Mouse (Mus musculus): Measurements from ENCODE around the gene Cep97. TPM values are rescaled to one million over a fixed set of nuclear protein-coding genes. Genes with fewer than 3 reads are reported as not detected.

Gene Cep97
- polyA plus RNA-seq, 1 experiment from 2014 or later: 14.9 TPM

GRCm38 (mm10) chr16:55933681-55934343 lies 843 bp downstream of the Cep97 start:
- 1% methylated on average over 32 of the region's 32 CpGs for WGBS
- peak overlapping the region; percentile 31; the same call in 1 of the 2 replicates for H3K27ac ChIP-seq (replicated peaks; ENCODE audit: low read depth, low read length)
- no peaks in the 10 kb centered on the region for H3K9me3 ChIP-seq (replicated peaks; ENCODE audit: control insufficient read depth, low read length)
- H3K36me3 ChIP-seq (replicated peaks; ENCODE audit: control insufficient read depth, insufficient read depth, low read depth, low read length): no peaks in the 10 kb centered on the region
- H3K9ac ChIP-seq (replicated peaks; ENCODE audit: low read length): peak overlapping the region; percentile 76
- peak overlapping the region; percentile 68 for H3K4me2 ChIP-seq (ENCODE audit: low read depth, low read length)
- H3K4me1 ChIP-seq (ENCODE audit: control insufficient read depth, insufficient read depth, low read length): no peaks in the 10 kb centered on the region
- no peaks in the 10 kb centered on the region for H3K27me3 ChIP-seq (ENCODE audit: control insufficient read depth, insufficient read depth, low read length)
- peak overlapping the region; percentile 49 for H3K4me3 ChIP-seq (ENCODE audit: low read depth, low read length)
- DNase-seq (ENCODE audit: low spot score) (peak; percentile 60), ATAC-seq (replicated peaks; ENCODE audit: insufficient number of reproducible peaks, low FRiP score, low TSS enrichment, low read depth) (peak; percentile 54)

GRCm38 (mm10) chr16:55924010-55924409 lies 10.6 kb downstream of the Cep97 start:
- WGBS: 88% methylated on average over 4 of the region's 4 CpGs
- no peak overlapping the region for H3K4me3 ChIP-seq (ENCODE audit: low read depth, low read length)
- no peaks in the 10 kb centered on the region; the same call in none of the 2 replicates for H3K36me3 ChIP-seq (replicated peaks; ENCODE audit: control insufficient read depth, insufficient read depth, low read depth, low read length)
- no peak overlapping the region for H3K4me2 ChIP-seq (ENCODE audit: low read depth, low read length)
- no peak overlapping the region for H3K27ac ChIP-seq (replicated peaks; ENCODE audit: low read depth, low read length)
- no peak for ATAC-seq (replicated peaks; ENCODE audit: insufficient number of reproducible peaks, low FRiP score, low TSS enrichment, low read depth)
- no peaks in the 10 kb centered on the region for H3K9me3 ChIP-seq (replicated peaks; ENCODE audit: control insufficient read depth, low read length)
- no peaks in the 10 kb centered on the region for H3K27me3 ChIP-seq (ENCODE audit: control insufficient read depth, insufficient read depth, low read length)
- no peaks in the 10 kb centered on the region for H3K4me1 ChIP-seq (ENCODE audit: control insufficient read depth, insufficient read depth, low read length)
- no peak overlapping the region for H3K9ac ChIP-seq (replicated peaks; ENCODE audit: low read length)
- no peak for DNase-seq (ENCODE audit: low spot score)

- H3K4me3 ChIP-seq (ENCODE audit: low read depth, low read length): no peak overlapping the region
- no peak overlapping the region for H3K4me2 ChIP-seq (ENCODE audit: low read depth, low read length)
- no peaks in the 10 kb centered on the region for H3K4me1 ChIP-seq (ENCODE audit: control insufficient read depth, insufficient read depth, low read length)
- H3K9me3 ChIP-seq (replicated peaks; ENCODE audit: control insufficient read depth, low read length): no peaks in the 10 kb centered on the region
- DNase-seq (ENCODE audit: low spot score) (no peak), ATAC-seq (replicated peaks; ENCODE audit: insufficient number of reproducible peaks, low FRiP score, low TSS enrichment, low read depth) (no peak)
- no peak overlapping the region for H3K27ac ChIP-seq (replicated peaks; ENCODE audit: low read depth, low read length)
- H3K27me3 ChIP-seq (ENCODE audit: control insufficient read depth, insufficient read depth, low read length): no peaks in the 10 kb centered on the region
- WGBS: 88% methylated on average over 10 of the region's 10 CpGs
- no peaks in the 10 kb centered on the region; the same call in none of the 2 replicates for H3K36me3 ChIP-seq (replicated peaks; ENCODE audit: control insufficient read depth, insufficient read depth, low read depth, low read length)
- H3K9ac ChIP-seq (replicated peaks; ENCODE audit: low read length): no peak overlapping the region
Observed at GRCm38 (mm10) chr16:55922079-55922478, 12.6 kb downstream of the Cep97 start.

- Histone ChIP-seq H3K27ac (replicated peaks; ENCODE audit: low read depth, low read length) (no peak overlapping the region), H3K9ac (replicated peaks; ENCODE audit: low read length) (no peak overlapping the region), H3K27me3 (ENCODE audit: control insufficient read depth, insufficient read depth, low read length) (no peaks in the 10 kb centered on the region), H3K4me2 (ENCODE audit: low read depth, low read length) (no peak overlapping the region), H3K4me3 (ENCODE audit: low read depth, low read length) (no peak overlapping the region), H3K4me1 (ENCODE audit: control insufficient read depth, insufficient read depth, low read length) (no peaks in the 10 kb centered on the region), H3K36me3 (replicated peaks; ENCODE audit: control insufficient read depth, insufficient read depth, low read depth, low read length) (no peaks in the 10 kb centered on the region; the same call in 1 of the 2 replicates), H3K9me3 (replicated peaks; ENCODE audit: control insufficient read depth, low read length) (no peaks in the 10 kb centered on the region)
- 96% methylated on average over 7 of the region's 7 CpGs for WGBS
- DNase-seq (ENCODE audit: low spot score) (no peak), ATAC-seq (replicated peaks; ENCODE audit: insufficient number of reproducible peaks, low FRiP score, low TSS enrichment, low read depth) (no peak)
Observed at GRCm38 (mm10) chr16:55914716-55915115, 19.9 kb downstream of the Cep97 start.

- ATAC-seq (replicated peaks; ENCODE audit: insufficient number of reproducible peaks, low FRiP score, low TSS enrichment, low read depth) (0 out of 2 replicates have a peak, but pooled peaks have one; percentile 62), DNase-seq (ENCODE audit: low spot score) (no peak)
Observed at GRCm38 (mm10) chr16:55910208-55910793, 24.4 kb downstream of the Cep97 start.

GRCm38 (mm10) chr16:55906928-55907679 lies 27.6 kb downstream of the Cep97 start:
- Histone ChIP-seq H3K4me3 (ENCODE audit: low read depth, low read length) (no peak overlapping the region), H3K36me3 (replicated peaks; ENCODE audit: control insufficient read depth, insufficient read depth, low read depth, low read length) (peaks cover 3% of the 10 kb centered on the region), H3K9ac (replicated peaks; ENCODE audit: low read length) (no peak overlapping the region), H3K27ac (replicated peaks; ENCODE audit: low read depth, low read length) (no peak overlapping the region), H3K27me3 (ENCODE audit: control insufficient read depth, insufficient read depth, low read length) (no peaks in the 10 kb centered on the region), H3K9me3 (replicated peaks; ENCODE audit: control insufficient read depth, low read length) (no peaks in the 10 kb centered on the region), H3K4me2 (ENCODE audit: low read depth, low read length) (no peak overlapping the region), H3K4me1 (ENCODE audit: control insufficient read depth, insufficient read depth, low read length) (no peaks in the 10 kb centered on the region)
- no peak for DNase-seq (ENCODE audit: low spot score)
- ATAC-seq (replicated peaks; ENCODE audit: insufficient number of reproducible peaks, low FRiP score, low TSS enrichment, low read depth): no peak
- 90% methylated on average over 5 of the region's 5 CpGs for WGBS

More at GRCm38 (mm10) chr16:55910208-55910793, 24.4 kb downstream of the Cep97 start:
- Histone ChIP-seq H3K36me3 (replicated peaks; ENCODE audit: control insufficient read depth, insufficient read depth, low read depth, low read length) (peaks cover 3% of the 10 kb centered on the region), H3K27me3 (ENCODE audit: control insufficient read depth, insufficient read depth, low read length) (no peaks in the 10 kb centered on the region), H3K4me3 (ENCODE audit: low read depth, low read length) (no peak overlapping the region), H3K9me3 (replicated peaks; ENCODE audit: control insufficient read depth, low read length) (no peaks in the 10 kb centered on the region), H3K4me2 (ENCODE audit: low read depth, low read length) (no peak overlapping the region), H3K9ac (replicated peaks; ENCODE audit: low read length) (no peak overlapping the region), H3K27ac (replicated peaks; ENCODE audit: low read depth, low read length) (no peak overlapping the region), H3K4me1 (ENCODE audit: control insufficient read depth, insufficient read depth, low read length) (no peaks in the 10 kb centered on the region)
- WGBS: 86% methylated on average over 10 of the region's 10 CpGs

- Histone ChIP-seq H3K36me3 (replicated peaks; ENCODE audit: control insufficient read depth, insufficient read depth, low read depth, low read length) (peaks cover 3% of the 10 kb centered on the region), H3K27me3 (ENCODE audit: control insufficient read depth, insufficient read depth, low read length) (no peaks in the 10 kb centered on the region), H3K9ac (replicated peaks; ENCODE audit: low read length) (no peak overlapping the region), H3K4me2 (ENCODE audit: low read depth, low read length) (no peak overlapping the region), H3K9me3 (replicated peaks; ENCODE audit: control insufficient read depth, low read length) (no peaks in the 10 kb centered on the region), H3K4me1 (ENCODE audit: control insufficient read depth, insufficient read depth, low read length) (no peaks in the 10 kb centered on the region), H3K27ac (replicated peaks; ENCODE audit: low read depth, low read length) (no peak overlapping the region), H3K4me3 (ENCODE audit: low read depth, low read length) (no peak overlapping the region)
- DNase-seq (ENCODE audit: low spot score): no peak
- 92% methylated on average over 25 of the region's 25 CpGs for WGBS
- no peak for ATAC-seq (replicated peaks; ENCODE audit: insufficient number of reproducible peaks, low FRiP score, low TSS enrichment, low read depth)
Observed at GRCm38 (mm10) chr16:55905370-55905769, 29.3 kb downstream of the Cep97 start.
